Mouse (Mus musculus) forebrain, embryonic 15.5 days (tissue): ENCODE results near the gene Gmds. TPM values are rescaled to one million over a fixed set of nuclear protein-coding genes. Genes with fewer than 3 reads are reported as not detected.

Source experiments
- ATAC-seq: fragments of 200-750 bp; cut with Nextera tagmentation; replicated peaks from 2 replicates; pipeline ENCODE4 v1.8.0; 2017; ENCODE audit warnings: mild to moderate bottlenecking, moderate TSS enrichment, moderate library complexity
- H3K27ac ChIP-seq: fragments of 300-500 bp; sonication (generic); replicated peaks from 2 replicates; pipeline ENCODE4 v1.5.1; 2015; ENCODE audit warnings: mild to moderate bottlenecking, inconsistent platforms
- H3K27me3 ChIP-seq: fragments of 300-500 bp; sonication (generic); 2 replicates; pipeline ENCODE4 v1.6.1; 2015; ENCODE audit warnings: inconsistent platforms
- H3K36me3 ChIP-seq: fragments of 300-500 bp; sonication (generic); 2 replicates; pipeline ENCODE4 v1.6.1; 2015; ENCODE audit warnings: mild to moderate bottlenecking, inconsistent platforms
- H3K4me1 ChIP-seq: fragments of 300-500 bp; sonication (generic); 2 replicates; pipeline ENCODE4 v1.6.1; 2015; ENCODE audit warnings: inconsistent platforms
- H3K4me2 ChIP-seq: fragments of 300-500 bp; sonication (generic); replicated peaks from 2 replicates; pipeline ENCODE4 v1.6.1; 2015; ENCODE audit warnings: mild to moderate bottlenecking, inconsistent platforms
- H3K4me3 ChIP-seq: fragments of 300-500 bp; sonication (generic); 2 replicates; pipeline ENCODE4 v1.5.1; 2015; ENCODE audit warnings: mild to moderate bottlenecking, inconsistent platforms
- H3K9ac ChIP-seq: fragments of 300-500 bp; sonication (generic); replicated peaks from 2 replicates; pipeline ENCODE4 v1.6.1; 2015; ENCODE audit warnings: mild to moderate bottlenecking, inconsistent platforms
- H3K9me3 ChIP-seq: fragments of 300-500 bp; sonication (generic); 2 replicates; pipeline ENCODE4 v1.6.1; 2016; ENCODE audit warnings: inconsistent platforms
- WGBS: fragments of 180-500 bp; shearing (Covaris S2); methylation state at CpG from one replicate; pipeline ENCODE4 v1.1.7; 2015; ENCODE audit warnings: mixed read lengths; 5-methylcytosine and 5-hydroxymethylcytosine counted together
- polyA plus RNA-seq: library from polyadenylated mRNA; unstranded; fragments of >200 nt; fragmentation: Nextera tagmentation; extraction: Ambion mirVana; gene quantifications from 2 replicates; pipeline ENCODE4 v1.2.1, GENCODE M21; 2015

The Gmds gene
- polyA plus RNA-seq, 1 experiment from 2014 or later, result 30.5 TPM

DNA sequence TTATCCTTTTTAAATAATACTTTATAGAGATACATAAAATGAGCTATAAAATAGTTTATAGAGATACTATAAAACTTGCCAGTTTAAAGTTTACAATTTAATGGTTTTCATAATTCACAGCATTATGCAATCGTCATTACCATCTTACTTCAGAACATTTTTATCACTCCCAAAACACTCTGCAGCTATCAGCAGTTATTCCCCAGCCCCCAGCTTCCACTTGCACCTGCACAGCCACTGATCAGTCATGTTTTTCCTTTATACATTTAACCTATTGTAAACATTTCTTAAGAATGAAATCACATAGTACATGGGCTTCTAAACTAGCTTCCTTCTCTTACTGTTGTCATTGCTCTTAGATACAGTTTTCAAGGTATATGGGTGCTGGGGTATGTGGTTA is 208.6 kb downstream of the Gmds start:
- Histone ChIP-seq H3K4me1 (no peaks in the 10 kb centered on the region), H3K36me3 (no peaks in the 10 kb centered on the region), H3K9ac (no peak overlapping the region), H3K4me3 (no peak overlapping the region), H3K27me3 (no peaks in the 10 kb centered on the region), H3K27ac (no peak overlapping the region), H3K4me2 (no peak overlapping the region), H3K9me3 (no peaks in the 10 kb centered on the region)
- no peak for ATAC-seq
- WGBS, result 98% methylated on average over 1 of the region's 1 CpGs

DNA sequence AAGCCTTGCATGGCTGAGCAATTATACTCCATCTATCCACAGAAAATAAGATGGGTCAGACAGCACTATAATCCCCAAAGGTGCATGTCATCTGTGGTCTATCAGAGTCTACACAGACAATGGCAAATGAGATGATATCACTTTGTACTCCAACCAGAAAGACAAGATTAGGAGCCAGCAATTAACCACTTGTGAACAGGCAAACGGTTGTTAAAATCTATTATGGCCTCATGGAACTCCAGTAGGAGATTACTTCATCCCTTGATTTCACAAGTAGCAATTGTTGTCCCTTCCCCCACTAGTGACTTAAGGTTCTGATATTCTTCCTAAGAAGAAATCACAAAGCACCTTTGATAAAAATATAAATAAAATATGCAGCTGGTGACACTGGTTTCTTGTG is 220.2 kb downstream of the Gmds start:
- no peaks in the 10 kb centered on the region for H3K36me3 ChIP-seq
- no peak for ATAC-seq
- no peaks in the 10 kb centered on the region for H3K27me3 ChIP-seq
- no peak overlapping the region for H3K4me3 ChIP-seq
- no peaks in the 10 kb centered on the region for H3K4me1 ChIP-seq
- H3K9me3 ChIP-seq, result no peaks in the 10 kb centered on the region
- H3K4me2 ChIP-seq, result no peak overlapping the region
- no peak overlapping the region for H3K9ac ChIP-seq
- H3K27ac ChIP-seq, result no peak overlapping the region
- WGBS, result 45% methylated on average over 1 of the region's 1 CpGs

DNA sequence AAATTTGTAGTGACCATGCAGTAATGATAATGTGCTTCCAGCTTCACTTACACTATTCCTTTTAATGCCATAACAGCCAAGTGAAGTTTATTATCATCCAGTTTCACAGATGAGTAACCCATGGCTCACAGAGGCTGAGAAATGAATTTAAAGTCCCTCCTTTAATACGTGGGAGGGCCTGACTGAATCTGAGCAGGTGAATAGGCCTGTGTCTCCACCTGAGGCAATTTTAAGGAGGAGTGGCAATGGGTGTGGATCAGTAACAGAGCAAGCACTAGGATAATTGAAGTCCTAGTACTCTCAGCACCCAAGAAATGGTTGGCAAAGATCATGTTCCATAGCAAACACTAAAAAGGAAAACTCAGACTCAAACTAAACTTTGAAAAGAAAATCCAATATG is 223.1 kb downstream of the Gmds start:
- H3K36me3 ChIP-seq, result no peaks in the 10 kb centered on the region
- no peaks in the 10 kb centered on the region for H3K9me3 ChIP-seq
- no peak overlapping the region for H3K27ac ChIP-seq
- no peaks in the 10 kb centered on the region for H3K27me3 ChIP-seq
- H3K4me2 ChIP-seq, result no peak overlapping the region
- no peak for ATAC-seq
- no peaks in the 10 kb centered on the region for H3K4me1 ChIP-seq
- WGBS, result 67% methylated on average over 1 of the region's 1 CpGs
- H3K9ac ChIP-seq, result no peak overlapping the region
- H3K4me3 ChIP-seq, result no peak overlapping the region

- Histone ChIP-seq H3K4me1 (no peaks in the 10 kb centered on the region), H3K27me3 (no peaks in the 10 kb centered on the region), H3K27ac (no peak overlapping the region), H3K4me2 (no peak overlapping the region), H3K9me3 (no peaks in the 10 kb centered on the region), H3K9ac (no peak overlapping the region), H3K36me3 (no peaks in the 10 kb centered on the region), H3K4me3 (no peak overlapping the region)
- no peak for ATAC-seq
- 96% methylated on average over 3 of the region's 3 CpGs for WGBS
Observed at GRCm38 (mm10) chr13:32113875-32114274, 224.7 kb downstream of the Gmds start.

GRCm38 (mm10) chr13:32088303-32088977 is 250.1 kb downstream of the Gmds start:
- Histone ChIP-seq H3K9me3 (no peaks in the 10 kb centered on the region), H3K4me1 (no peaks in the 10 kb centered on the region), H3K4me3 (no peak overlapping the region), H3K36me3 (no peaks in the 10 kb centered on the region), H3K9ac (no peak overlapping the region), H3K4me2 (no peak overlapping the region), H3K27ac (no peak overlapping the region), H3K27me3 (no peaks in the 10 kb centered on the region)
- ATAC-seq, result no peak
- WGBS, result 86% methylated on average over 7 of the region's 7 CpGs

GRCm38 (mm10) chr13:32080520-32081249 is 257.9 kb downstream of the Gmds start:
- Histone ChIP-seq H3K4me3 (no peak overlapping the region), H3K9me3 (no peaks in the 10 kb centered on the region), H3K4me1 (no peaks in the 10 kb centered on the region), H3K27me3 (no peaks in the 10 kb centered on the region), H3K4me2 (no peak overlapping the region), H3K27ac (no peak overlapping the region), H3K9ac (no peak overlapping the region), H3K36me3 (no peaks in the 10 kb centered on the region)
- ATAC-seq, result no peak
- WGBS, result 72% methylated on average over 6 of the region's 6 CpGs

DNA sequence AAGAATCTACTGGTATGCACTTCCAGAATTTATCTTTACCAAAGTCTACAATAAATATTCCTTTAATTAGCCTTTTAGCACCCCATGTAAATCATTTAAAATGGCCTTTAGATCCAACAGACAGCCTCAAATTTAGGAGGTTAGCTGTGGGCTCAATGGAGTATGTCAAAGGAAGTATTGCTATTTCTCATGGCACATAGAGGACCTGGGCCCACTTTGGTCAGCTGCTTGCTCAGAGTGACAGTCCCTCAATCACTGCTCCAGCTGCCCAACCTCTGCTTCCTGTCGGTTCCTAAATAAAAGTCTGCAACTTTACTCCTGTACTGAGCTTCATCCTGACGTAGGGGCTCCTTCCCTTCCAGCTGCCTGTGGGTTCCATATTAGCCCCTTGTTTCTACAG is 264.9 kb downstream of the Gmds start:
- no peaks in the 10 kb centered on the region for H3K27me3 ChIP-seq
- H3K9me3 ChIP-seq, result no peaks in the 10 kb centered on the region
- 83% methylated on average over 2 of the region's 2 CpGs for WGBS
- H3K36me3 ChIP-seq, result no peaks in the 10 kb centered on the region
- no peak overlapping the region for H3K9ac ChIP-seq
- no peaks in the 10 kb centered on the region for H3K4me1 ChIP-seq
- H3K27ac ChIP-seq, result no peak overlapping the region
- no peak for ATAC-seq
- H3K4me3 ChIP-seq, result no peak overlapping the region
- no peak overlapping the region for H3K4me2 ChIP-seq

DNA sequence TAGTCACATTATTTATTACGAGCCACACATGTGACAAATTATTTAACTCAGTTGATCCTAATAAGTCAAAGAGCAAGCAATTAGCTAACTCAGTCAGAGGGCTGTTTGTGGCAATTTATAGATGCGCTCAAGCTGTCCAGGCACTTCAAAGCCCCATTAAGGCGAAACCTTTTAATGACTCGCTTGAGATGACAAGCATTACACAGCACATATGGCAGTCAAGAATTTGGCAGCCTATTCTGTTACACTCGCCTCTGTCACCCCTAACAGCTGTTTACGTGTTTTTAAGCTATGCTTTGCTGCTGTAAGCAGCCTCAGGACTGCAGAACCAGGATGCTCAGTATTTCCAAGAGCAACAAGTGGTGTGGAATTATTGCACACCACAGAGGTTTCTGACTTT is 283.2 kb downstream of the Gmds start:
- H3K4me3 ChIP-seq, result no peak overlapping the region
- no peaks in the 10 kb centered on the region for H3K27me3 ChIP-seq
- no peak overlapping the region for H3K9ac ChIP-seq
- no peaks in the 10 kb centered on the region for H3K36me3 ChIP-seq
- no peaks in the 10 kb centered on the region for H3K4me1 ChIP-seq
- 22% methylated on average over 6 of the region's 6 CpGs for WGBS
- H3K4me2 ChIP-seq, result no peak overlapping the region
- peak; percentile 89 for ATAC-seq
- no peaks in the 10 kb centered on the region for H3K9me3 ChIP-seq
- H3K27ac ChIP-seq, result no peak overlapping the region

GRCm38 (mm10) chr13:32053587-32053986 is 285.0 kb downstream of the Gmds start:
- Histone ChIP-seq H3K4me3 (no peak overlapping the region), H3K4me1 (no peaks in the 10 kb centered on the region), H3K9ac (no peak overlapping the region), H3K9me3 (no peaks in the 10 kb centered on the region), H3K27me3 (no peaks in the 10 kb centered on the region), H3K4me2 (no peak overlapping the region), H3K36me3 (no peaks in the 10 kb centered on the region), H3K27ac (no peak overlapping the region)
- no peak for ATAC-seq

DNA sequence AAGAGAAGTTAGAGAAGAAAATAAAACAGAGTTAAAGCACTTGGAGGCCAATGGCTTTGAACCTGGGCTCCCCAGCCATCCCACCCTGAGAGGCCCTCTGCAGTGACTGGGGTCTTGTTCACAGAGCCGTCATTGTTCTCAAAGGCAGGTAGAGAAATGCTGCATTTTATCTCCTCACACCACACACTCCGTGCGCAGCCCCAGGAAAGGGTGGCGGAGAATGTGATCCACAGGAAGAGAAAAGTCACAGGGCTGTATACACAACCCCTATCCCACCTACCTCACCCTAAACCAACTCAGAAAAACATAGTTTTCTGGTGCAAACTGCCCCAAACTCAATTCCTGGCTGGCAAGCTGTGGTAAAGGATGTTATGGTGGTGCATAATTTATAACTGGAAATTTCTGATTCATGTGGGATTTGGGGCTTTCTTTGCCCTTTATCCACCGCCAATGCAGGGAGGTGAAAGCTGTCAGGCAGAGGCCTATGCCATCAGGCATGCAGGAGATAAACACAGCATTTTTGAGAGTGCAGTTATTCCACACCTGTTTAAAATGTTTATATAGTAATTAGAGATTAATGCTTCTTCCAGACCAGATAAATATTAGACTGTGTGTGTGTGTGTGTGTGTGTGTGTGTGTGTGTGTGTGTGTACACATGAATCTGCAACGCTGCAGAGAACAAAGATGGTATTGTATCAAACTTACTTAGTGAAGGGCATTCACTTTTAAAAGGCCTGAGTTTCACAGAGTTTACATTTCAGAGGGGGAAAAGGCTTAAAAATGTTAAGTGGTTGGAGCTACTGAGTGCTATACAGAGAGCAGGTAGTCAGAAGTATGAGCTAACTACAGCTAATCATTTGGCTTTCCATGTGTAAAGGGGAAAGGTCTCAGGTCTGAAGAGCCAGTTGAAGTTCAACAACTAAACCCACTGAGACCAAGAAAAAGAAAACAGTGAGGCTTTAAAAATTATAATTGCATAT is 290.3 kb downstream of the Gmds start:
- no peak overlapping the region for H3K4me3 ChIP-seq
- no peaks in the 10 kb centered on the region for H3K36me3 ChIP-seq
- no peak for ATAC-seq
- H3K27me3 ChIP-seq, result no peaks in the 10 kb centered on the region
- 48% methylated on average over 6 of the region's 6 CpGs for WGBS
- H3K9me3 ChIP-seq, result no peaks in the 10 kb centered on the region
- H3K9ac ChIP-seq, result no peak overlapping the region
- H3K4me2 ChIP-seq, result no peak overlapping the region
- no peak overlapping the region for H3K27ac ChIP-seq
- H3K4me1 ChIP-seq, result no peaks in the 10 kb centered on the region

DNA sequence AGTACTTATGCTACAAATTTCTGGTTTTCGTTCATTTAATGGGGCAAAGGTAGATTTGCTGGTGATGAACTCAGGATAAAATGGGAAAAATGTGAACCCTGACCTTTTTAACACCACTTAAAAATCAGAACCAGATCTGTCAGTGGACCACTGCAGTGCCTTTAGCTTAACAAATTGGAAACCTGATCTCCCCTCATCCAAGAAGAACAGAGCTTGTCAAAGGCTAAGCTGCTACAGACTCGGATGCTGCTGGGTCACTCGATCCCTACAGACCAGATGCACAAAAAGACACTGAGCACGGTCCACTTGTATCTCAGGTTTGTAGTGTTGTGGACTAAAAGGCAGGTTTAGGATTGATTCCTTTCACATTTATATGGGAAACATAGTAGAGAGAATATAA is 291.6 kb downstream of the Gmds start:
- H3K27me3 ChIP-seq, result no peaks in the 10 kb centered on the region
- no peak overlapping the region for H3K4me2 ChIP-seq
- no peaks in the 10 kb centered on the region for H3K4me1 ChIP-seq
- H3K4me3 ChIP-seq, result no peak overlapping the region
- H3K9me3 ChIP-seq, result no peaks in the 10 kb centered on the region
- no peaks in the 10 kb centered on the region for H3K36me3 ChIP-seq
- no peak overlapping the region for H3K27ac ChIP-seq
- ATAC-seq, result no peak
- 33% methylated on average over 4 of the region's 4 CpGs for WGBS
- H3K9ac ChIP-seq, result no peak overlapping the region

DNA sequence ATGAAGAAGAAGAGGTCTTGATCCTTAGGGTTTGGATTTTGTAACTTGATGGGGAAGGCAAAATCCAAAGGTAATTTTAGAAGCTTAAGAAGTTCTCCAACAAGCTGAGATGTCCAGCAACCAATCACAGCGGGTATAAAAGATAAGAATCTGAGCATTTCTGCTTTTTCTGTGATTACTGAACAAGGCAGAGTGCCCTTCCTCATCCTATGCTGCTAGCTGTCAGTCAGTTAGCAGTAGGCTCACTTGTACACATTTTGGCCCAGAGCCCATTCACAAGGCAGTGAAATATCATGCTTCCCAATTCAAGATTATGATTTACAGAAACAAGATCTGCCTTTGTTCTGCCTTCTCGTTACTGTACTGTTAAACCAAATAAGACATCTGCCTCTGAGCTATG is 295.8 kb downstream of the Gmds start:
- Histone ChIP-seq H3K9ac (no peak overlapping the region), H3K36me3 (no peaks in the 10 kb centered on the region), H3K4me2 (no peak overlapping the region), H3K27ac (no peak overlapping the region), H3K4me1 (no peaks in the 10 kb centered on the region), H3K4me3 (no peak overlapping the region), H3K27me3 (no peaks in the 10 kb centered on the region), H3K9me3 (no peaks in the 10 kb centered on the region)
- no peak for ATAC-seq
- 69% methylated on average over 2 of the region's 2 CpGs for WGBS
